Mouse (Mus musculus) left cerebral cortex, adult 8-10 months (tissue): ENCODE measurements at regions not wholly inside any gene's neighbourhood (a gene's known extent, or its start where the extent isn't known, plus 50 kb on each side); places are given as distances from the start of the nearest gene placed in this dataset.

Experiments used
- DNase-seq, 2 experiments: peaks; one replicate each; pipeline ENCODE4 v3.0.0; 2022; ENCODE audit warnings: low spot score in 2 of 2

- DNase-seq: peak in 1 of 2 experiments; percentile 25
These were observed 3230.3 kb downstream of the 9330182O14Rik start for GRCm38 (mm10) chr15:43364496-43364895.

GRCm38 (mm10) chr15:43373072-43373471, 3238.9 kb downstream of the 9330182O14Rik start:
- DNase-seq: no peak

- no peak for DNase-seq
These were observed 3248.2 kb downstream of the 9330182O14Rik start for GRCm38 (mm10) chr15:43382405-43382804.

- DNase-seq: no peak
These were observed 3265.7 kb downstream of the 9330182O14Rik start for GRCm38 (mm10) chr15:43399821-43400220.

GRCm38 (mm10) chr15:43403585-43403984, 3269.4 kb downstream of the 9330182O14Rik start:
- no peak for DNase-seq
